Mouse (Mus musculus) inflammation-experienced regulatory T-cells, adult 6 months (primary cell): ENCODE results near the gene Cd55b. TPM values are rescaled to one million over a fixed set of nuclear protein-coding genes. Genes with fewer than 3 reads are reported as not detected.

Source experiments
- polyA plus RNA-seq, 3 experiments: library from polyadenylated mRNA; unstranded; fragments of 100-300 nt; shearing (Covaris generic); gene quantifications; one replicate each; pipeline ENCODE4 v1.2.1; 2017

Gene Cd55b
- polyA plus RNA-seq, 3 experiments from 2014 or later, result not detected

Other genes starting within 250 kb of the Cd55b start
- 10 to 100 TPM; 22.5 to 38.6 (median 31.5) TPM for gene Cd55, start 39.7 kb upstream of the Cd55b start, polyA plus RNA-seq
- gene Zp3r, start 206.6 kb upstream of the Cd55b start, polyA plus RNA-seq, result not detected
- under 1 TPM in 1 of 3 experiments, not detected in 2; 0.09 TPM for gene C4bp, start 238.6 kb upstream of the Cd55b start, polyA plus RNA-seq